Mouse (Mus musculus) midbrain, postnatal 0 days (tissue): ENCODE measurements at regions not wholly inside any gene's neighbourhood (a gene's known extent, or its start where the extent isn't known, plus 50 kb on each side); places are given as distances from the start of the nearest gene placed in this dataset.

Source experiments
- ATAC-seq: fragments of 200-750 bp; cut with Nextera tagmentation; 2 replicates; pipeline ENCODE4 v1.8.0; 2017; ENCODE audit warnings: moderate number of reproducible peaks, mild to moderate bottlenecking, moderate TSS enrichment, moderate library complexity; ENCODE audit not compliant: low FRiP score
- DNase-seq: peaks from one replicate; pipeline ENCODE4 v3.0.0-alpha.2; 2015; ENCODE audit warnings: low spot score
- H3K27ac ChIP-seq: fragments of 300-500 bp; sonication (generic); 2 replicates; pipeline ENCODE4 v1.5.1; 2014; ENCODE audit warnings: low read depth, mild to moderate bottlenecking, low read length, mixed read lengths
- H3K27me3 ChIP-seq: fragments of 300-500 bp; sonication (generic); 2 replicates; pipeline ENCODE4 v1.6.1; 2014; ENCODE audit warnings: low read length, control low read depth, mixed read lengths; ENCODE audit not compliant: insufficient read depth
- H3K36me3 ChIP-seq: fragments of 300-500 bp; sonication (generic); 2 replicates; pipeline ENCODE4 v1.6.1; 2014; ENCODE audit warnings: low read length, control low read depth, mixed read lengths; ENCODE audit not compliant: insufficient read depth
- H3K4me1 ChIP-seq: fragments of 300-500 bp; sonication (generic); 2 replicates; pipeline ENCODE4 v1.6.1; 2014; ENCODE audit warnings: mild to moderate bottlenecking, control low read depth, antibody characterized with exemption, low read length, mixed read lengths; ENCODE audit not compliant: insufficient read depth
- H3K4me2 ChIP-seq: fragments of 300-500 bp; sonication (generic); 2 replicates; pipeline ENCODE4 v1.6.1; 2014; ENCODE audit warnings: low read depth, mild to moderate bottlenecking, low read length, mixed read lengths; ENCODE audit not compliant: poor library complexity, severe bottlenecking
- H3K4me3 ChIP-seq: fragments of 300-500 bp; sonication (generic); 2 replicates; pipeline ENCODE4 v1.5.1; 2014; ENCODE audit warnings: low read depth, mild to moderate bottlenecking, low read length, moderate library complexity
- H3K9ac ChIP-seq: fragments of 300-500 bp; sonication (generic); replicated peaks from 2 replicates; pipeline ENCODE4 v1.6.1; 2014; ENCODE audit warnings: mild to moderate bottlenecking, low read length, moderate library complexity, mixed read lengths; ENCODE audit not compliant: poor library complexity, severe bottlenecking
- H3K9me3 ChIP-seq: fragments of 300-500 bp; sonication (generic); 2 replicates; pipeline ENCODE4 v1.6.1; 2016; ENCODE audit warnings: low read length, control low read depth
- CTCF ChIP-seq: IDR thresholded peaks from 2 replicates; pipeline ENCODE4 v1.5.1; 2016; ENCODE audit warnings: antibody characterized with exemption, mild to moderate bottlenecking
- WGBS: fragments of 180-500 bp; shearing (Covaris S2); extraction: QIAGEN DNeasy Blood & Tissue Kit; methylation state at CpG from one replicate; pipeline ENCODE4 v1.1.7; 2014; 5-methylcytosine and 5-hydroxymethylcytosine counted together

- ATAC-seq (no peak), DNase-seq (no peak)
- Histone ChIP-seq H3K36me3 (no peaks in the 10 kb centered on the region), H3K4me2 (no peak overlapping the region), H3K4me1 (no peaks in the 10 kb centered on the region), H3K27me3 (no peaks in the 10 kb centered on the region), H3K4me3 (no peak overlapping the region), H3K9me3 (no peaks in the 10 kb centered on the region), H3K9ac (no peak overlapping the region), H3K27ac (no peak overlapping the region)
- TF ChIP-seq CTCF = no peak
- WGBS = 76% methylated on average over 6 of the region's 6 CpGs
Measured at GRCm38 (mm10) chr8:127742236-127742635, 616.2 kb upstream of the Nrp1 start.

- Histone ChIP-seq H3K27me3 (no peaks in the 10 kb centered on the region), H3K9me3 (no peaks in the 10 kb centered on the region), H3K9ac (no peak overlapping the region), H3K4me2 (no peak overlapping the region), H3K27ac (no peak overlapping the region), H3K4me3 (no peak overlapping the region), H3K36me3 (no peaks in the 10 kb centered on the region), H3K4me1 (no peaks in the 10 kb centered on the region)
- 93% methylated on average over 4 of the region's 4 CpGs for WGBS
- DNase-seq = no peak
- no peak for TF ChIP-seq CTCF
- ATAC-seq = no peak
Measured at GRCm38 (mm10) chr8:127745221-127745620, 613.2 kb upstream of the Nrp1 start.

- no peaks in the 10 kb centered on the region for H3K4me1 ChIP-seq
- H3K36me3 ChIP-seq = no peaks in the 10 kb centered on the region
- ATAC-seq (no peak), DNase-seq (no peak)
- no peaks in the 10 kb centered on the region for H3K9me3 ChIP-seq
- H3K27me3 ChIP-seq = no peaks in the 10 kb centered on the region
- no peak overlapping the region for H3K27ac ChIP-seq
- 87% methylated on average over 8 of the region's 8 CpGs for WGBS
- no peak overlapping the region for H3K4me2 ChIP-seq
- no peak overlapping the region for H3K9ac ChIP-seq
- no peak overlapping the region for H3K4me3 ChIP-seq
- no peak for TF ChIP-seq CTCF
Measured at GRCm38 (mm10) chr8:127746456-127746855, 611.9 kb upstream of the Nrp1 start.

- WGBS = 83% methylated on average over 5 of the region's 5 CpGs
- Histone ChIP-seq H3K36me3 (no peaks in the 10 kb centered on the region), H3K9me3 (no peaks in the 10 kb centered on the region), H3K4me1 (no peaks in the 10 kb centered on the region), H3K9ac (no peak overlapping the region), H3K4me3 (no peak overlapping the region), H3K27ac (no peak overlapping the region), H3K4me2 (no peak overlapping the region), H3K27me3 (no peaks in the 10 kb centered on the region)
- 0 out of 2 replicates have a peak, but pooled peaks have one; percentile 2 for TF ChIP-seq CTCF
- ATAC-seq (no peak), DNase-seq (no peak)
Measured at GRCm38 (mm10) chr8:127752871-127753270, 605.5 kb upstream of the Nrp1 start.

- Histone ChIP-seq H3K9me3 (no peaks in the 10 kb centered on the region), H3K36me3 (no peaks in the 10 kb centered on the region), H3K27ac (no peak overlapping the region), H3K9ac (no peak overlapping the region), H3K4me3 (no peak overlapping the region), H3K27me3 (no peaks in the 10 kb centered on the region), H3K4me1 (no peaks in the 10 kb centered on the region), H3K4me2 (no peak overlapping the region)
- ATAC-seq = no peak
- 88% methylated on average over 5 of the region's 5 CpGs for WGBS
- no peak for DNase-seq
- TF ChIP-seq CTCF = no peak
Measured at GRCm38 (mm10) chr8:127753793-127754565, 604.4 kb upstream of the Nrp1 start.

- WGBS = 81% methylated on average over 2 of the region's 2 CpGs
- no peak for ATAC-seq
Measured at GRCm38 (mm10) chr8:127757396-127757795, 601.0 kb upstream of the Nrp1 start.

More at GRCm38 (mm10) chr8:127757396-127757795, 601.0 kb upstream of the Nrp1 start:
- H3K4me1 ChIP-seq = no peaks in the 10 kb centered on the region
- no peaks in the 10 kb centered on the region for H3K27me3 ChIP-seq
- H3K4me3 ChIP-seq = no peak overlapping the region
- no peak overlapping the region for H3K4me2 ChIP-seq
- no peak for DNase-seq
- TF ChIP-seq CTCF = no peak
- H3K9me3 ChIP-seq = no peaks in the 10 kb centered on the region
- no peak overlapping the region for H3K27ac ChIP-seq
- H3K36me3 ChIP-seq = no peaks in the 10 kb centered on the region
- H3K9ac ChIP-seq = no peak overlapping the region
